Mouse (Mus musculus): ENCODE results near the gene Gfra1.

Gfra1 gene

GRCm38 (mm10) chr19:58244148-58244547 is 211.6 kb downstream of the Gfra1 start:
- DNase-seq: no peak

- no peak for DNase-seq
These were observed 212.1 kb downstream of the Gfra1 start for GRCm38 (mm10) chr19:58243604-58244003.

GRCm38 (mm10) chr19:58238325-58238724 is 217.4 kb downstream of the Gfra1 start:
- DNase-seq: no peak

DNA sequence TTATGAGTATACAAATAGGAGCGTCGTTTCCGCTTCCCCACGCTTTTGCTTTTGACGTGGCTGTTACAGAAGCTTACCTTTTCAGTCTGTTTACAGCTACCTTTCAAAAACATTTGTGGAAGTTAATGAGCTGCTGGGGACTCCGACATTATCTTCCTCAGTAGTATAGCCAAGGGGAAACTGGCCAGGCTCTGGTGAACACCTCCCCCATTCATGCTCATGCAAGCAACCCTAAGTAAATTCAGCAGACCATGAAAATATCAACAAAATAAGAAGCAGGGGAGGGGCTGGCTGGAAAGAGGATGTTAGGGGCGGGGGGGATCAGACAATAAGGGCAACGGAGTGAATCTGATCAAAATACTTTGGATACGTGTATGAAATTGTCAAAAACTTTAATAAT is 228.0 kb downstream of the Gfra1 start:
- no peak for DNase-seq

DNA sequence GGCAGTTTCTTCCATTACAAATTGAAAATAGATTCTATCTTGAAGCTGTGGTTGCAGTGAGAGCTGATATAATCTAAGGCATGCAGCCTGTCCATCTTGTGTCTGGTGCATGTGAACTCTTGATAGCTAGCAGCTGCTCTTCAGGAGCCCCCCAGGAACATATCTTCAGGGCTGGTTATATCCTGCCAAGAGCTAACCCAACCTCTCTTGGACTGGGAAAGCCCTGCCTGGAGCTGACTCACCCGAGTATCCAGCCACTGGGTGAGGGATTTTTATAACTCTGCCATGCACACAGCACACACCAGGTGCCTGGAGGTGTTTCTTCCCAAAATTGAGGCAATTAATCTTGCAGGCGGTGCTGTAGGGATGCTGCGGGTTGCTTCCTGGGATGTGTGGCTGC is 228.8 kb downstream of the Gfra1 start:
- DNase-seq: no peak

DNA sequence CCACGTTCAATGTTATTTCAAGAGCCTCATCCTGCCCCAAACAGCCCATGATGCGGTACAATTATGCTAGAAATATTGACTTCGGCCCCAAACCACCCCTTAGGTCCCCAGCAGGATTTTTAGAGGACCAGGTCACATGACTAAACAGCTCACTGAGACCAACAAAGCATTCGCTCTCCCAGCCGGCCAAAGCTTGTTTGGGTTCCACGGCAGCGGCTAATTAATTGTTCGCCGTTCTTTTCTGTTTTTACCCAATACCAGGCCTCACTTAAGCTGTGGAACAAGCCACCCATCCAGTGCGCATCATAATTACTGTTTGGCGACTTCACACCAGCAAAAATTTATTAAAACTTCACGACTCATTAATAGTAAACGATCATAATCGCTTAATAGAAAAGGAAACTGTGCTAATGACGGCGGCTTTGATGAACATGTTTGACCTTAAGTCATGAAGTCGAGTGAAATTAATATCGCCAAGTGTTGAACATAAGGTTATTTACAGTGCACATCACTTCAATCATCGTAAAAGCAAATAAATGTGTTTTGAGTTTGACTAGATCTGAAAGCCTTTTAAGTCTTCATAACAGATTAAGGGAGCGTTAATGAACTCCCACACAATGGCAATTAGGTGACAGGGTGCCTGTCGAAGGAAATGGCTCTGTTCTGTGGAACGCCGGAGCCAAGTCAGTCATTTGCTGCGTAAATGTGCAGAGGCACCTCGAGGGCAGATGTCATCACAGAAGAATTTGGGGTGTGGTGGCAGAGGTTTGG is 235.5 kb downstream of the Gfra1 start:
- no peak for DNase-seq

DNA sequence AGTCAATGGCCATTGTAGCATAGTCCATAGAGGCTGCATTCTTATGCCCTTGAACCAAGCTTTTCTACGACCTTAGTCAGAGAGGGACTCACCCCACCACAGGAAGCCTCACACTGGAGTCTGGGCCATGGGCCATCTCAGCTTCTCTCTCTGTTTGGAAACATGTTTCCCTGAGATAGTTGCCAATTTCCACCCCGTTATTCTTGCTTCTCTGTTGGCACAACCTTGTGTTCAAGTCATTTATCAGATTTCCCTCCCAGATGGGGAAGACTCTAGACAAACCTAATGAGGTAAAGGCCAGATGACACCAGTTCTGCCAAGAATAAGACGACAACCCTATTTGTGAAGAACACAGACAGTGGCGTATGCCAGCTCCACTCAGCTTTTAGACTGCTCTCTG is 238.1 kb downstream of the Gfra1 start:
- no peak for DNase-seq

DNA sequence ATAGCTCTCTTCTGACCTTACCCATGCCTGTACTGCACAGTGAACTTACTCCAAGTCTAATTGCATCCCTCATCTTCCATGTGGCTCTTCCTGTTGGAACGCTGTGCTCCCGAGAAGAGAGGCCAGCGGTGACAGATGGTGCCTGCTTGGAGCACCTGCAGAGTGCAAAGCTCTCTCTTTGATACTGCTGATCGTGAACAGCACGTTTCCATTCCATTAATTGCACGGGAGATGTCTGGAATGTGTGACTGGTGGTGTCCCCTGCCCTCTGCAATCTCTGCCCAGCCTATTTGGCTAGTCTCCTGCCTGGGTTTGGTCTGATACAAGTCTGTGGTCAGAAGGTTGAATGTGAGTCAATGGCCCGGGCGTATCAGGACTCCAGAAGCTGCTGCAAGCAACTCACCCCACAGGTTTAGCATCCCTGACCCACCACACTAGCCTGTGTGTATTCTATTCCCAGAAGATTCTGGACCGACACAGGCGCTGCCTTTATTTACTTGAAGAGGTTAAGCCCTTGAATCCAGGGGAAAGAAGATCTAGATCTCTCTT is 249.1 kb downstream of the Gfra1 start:
- DNase-seq: peak; percentile 22 to 29

GRCm38 (mm10) chr19:58205470-58205869 is 250.2 kb downstream of the Gfra1 start:
- no peak for DNase-seq

GRCm38 (mm10) chr19:58202627-58203026 is 253.1 kb downstream of the Gfra1 start:
- no peak for DNase-seq

DNA sequence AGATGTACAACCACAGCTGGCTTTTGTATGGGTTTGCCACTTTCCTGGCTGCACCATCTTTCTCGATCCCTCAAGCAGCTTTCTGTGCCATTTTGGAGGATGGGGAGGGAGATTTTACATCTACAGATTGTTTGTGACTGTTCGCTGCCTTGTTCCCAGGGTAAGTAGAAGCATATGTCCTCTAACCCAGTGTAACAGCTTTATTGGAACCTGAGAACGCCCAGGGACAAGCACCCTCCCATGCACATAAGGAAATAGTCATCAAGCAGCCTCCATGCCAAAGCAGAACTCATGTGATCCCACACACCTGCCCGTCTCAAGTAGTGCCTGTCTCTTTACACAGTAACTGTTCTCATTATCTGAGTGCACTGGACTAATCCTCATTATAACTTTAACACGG is 256.0 kb downstream of the Gfra1 start:
- no peak for DNase-seq

DNA sequence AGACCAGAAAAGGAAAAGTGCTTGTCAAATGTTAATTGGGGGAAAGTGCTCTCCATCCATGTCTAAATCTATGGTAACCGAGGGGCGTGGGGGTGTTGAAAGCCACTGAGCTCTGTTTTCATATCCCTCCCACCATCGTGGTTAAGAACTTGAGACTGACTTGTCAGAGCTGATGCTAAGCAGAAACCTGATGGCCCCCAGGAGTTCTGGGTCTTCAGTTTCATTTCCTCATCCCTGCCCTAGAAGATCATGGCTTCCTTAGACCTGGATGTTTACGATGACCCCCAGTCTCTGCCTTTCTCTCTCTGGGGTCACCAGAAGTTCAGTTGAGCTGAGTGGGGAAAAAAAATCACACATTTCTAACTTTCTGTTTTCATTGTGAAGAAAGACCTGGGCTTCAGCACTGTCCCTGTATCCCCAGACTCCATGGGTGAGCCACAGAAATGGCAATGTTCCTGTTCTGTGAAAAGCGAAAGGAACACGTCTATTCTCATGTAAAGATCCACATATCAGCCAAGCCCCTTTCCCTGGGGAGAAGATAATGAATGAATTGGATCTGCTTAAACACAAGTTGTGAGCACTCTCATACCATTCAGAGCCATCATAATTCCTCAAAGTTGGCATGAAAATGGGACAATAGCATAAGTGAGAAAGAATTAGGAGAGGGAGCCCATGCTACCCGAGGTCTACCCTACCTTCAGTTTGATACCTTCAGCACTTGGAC is 261.8 kb downstream of the Gfra1 start:
- no peak for DNase-seq

DNA sequence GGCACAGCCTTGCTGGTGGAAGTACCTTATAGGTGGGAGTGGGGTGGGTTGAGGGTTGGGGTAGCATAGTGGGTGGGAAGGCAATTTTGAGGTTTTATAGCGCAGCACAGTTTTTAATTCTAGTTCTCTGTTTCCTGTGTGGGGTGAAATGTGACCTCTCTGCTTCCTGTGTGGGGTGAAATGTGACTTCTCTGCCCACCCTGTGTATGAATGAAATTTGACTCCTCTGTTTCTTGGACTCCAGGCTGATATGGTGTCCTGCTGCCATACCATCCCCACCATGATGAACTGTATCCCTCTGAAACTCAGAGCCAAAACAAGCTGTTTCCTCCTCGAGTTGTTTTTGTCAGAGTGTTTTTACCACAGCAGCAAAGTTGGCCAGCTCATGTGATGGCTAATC is 264.8 kb downstream of the Gfra1 start:
- DNase-seq: no peak

DNA sequence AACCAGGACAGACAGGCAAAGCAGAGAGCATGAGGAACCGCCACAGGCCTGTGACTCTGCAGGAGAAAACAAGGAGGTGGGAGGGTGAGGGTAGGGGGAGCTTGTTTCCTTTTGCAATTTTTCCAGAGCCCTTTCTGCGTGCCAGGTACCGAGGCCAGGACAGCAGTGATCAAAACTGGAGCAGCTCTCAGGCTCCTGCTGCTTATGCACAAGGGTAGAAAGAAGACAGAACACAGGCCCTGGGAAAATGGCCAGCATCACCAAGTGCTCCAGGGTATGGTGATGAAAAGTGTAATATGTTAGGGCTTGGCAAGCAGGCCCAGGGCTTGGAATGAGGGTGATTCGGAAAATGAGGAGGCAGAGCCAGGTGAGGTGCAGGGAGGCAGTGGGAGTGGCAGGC is 269.2 kb downstream of the Gfra1 start:
- DNase-seq: peak; percentile 6 to 13

Measured in cerebellum, adult 18-20 months (tissue).